11 mouse cellular contexts compared by ENCODE assay signal in the genomic region with DNA sequence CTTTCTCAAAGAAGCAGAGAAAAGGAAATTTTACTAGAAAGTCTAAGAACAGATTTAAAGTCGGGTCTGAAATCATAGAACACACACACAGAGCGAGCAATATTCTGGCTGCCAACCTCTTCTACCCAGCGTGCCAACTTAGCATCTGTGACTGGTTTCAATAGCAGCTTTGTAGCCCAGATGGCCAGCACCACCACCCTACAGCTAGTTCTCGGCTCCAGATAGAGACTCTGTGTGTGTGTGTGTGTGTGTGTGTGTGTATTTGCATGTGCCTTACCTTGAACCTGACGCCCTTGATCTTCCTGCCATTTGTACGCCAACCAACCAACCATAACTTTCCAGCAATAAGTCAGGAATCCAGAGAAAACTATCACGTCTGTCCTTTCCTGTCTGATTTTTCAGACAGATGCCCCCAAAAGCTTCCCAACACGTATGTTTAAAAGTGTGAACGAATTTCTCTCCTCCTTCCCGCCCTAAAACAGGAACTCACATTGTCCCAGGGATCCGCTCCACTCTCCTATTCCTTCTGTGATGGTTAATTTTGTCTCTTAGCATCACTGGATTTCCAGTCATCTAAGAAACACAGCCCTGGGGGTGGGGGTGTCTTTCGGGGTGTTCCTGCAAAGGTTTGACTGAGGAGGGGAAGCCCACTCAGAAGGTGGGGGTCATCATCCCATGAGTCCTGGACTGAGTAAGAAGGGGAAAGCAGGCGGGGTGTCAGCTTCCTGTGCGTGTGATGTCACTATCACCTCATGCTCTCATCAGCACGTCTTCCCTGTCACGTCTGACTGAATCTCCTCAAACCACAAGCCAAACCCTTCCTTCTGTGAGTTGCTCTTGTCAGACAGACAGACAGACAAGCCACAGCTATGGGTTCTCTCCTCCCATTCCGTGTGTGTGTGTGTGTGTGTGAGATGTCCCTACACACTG. TPM values are rescaled to one million over a fixed set of nuclear protein-coding genes. Genes with fewer than 3 reads are reported as not detected.
DNase-seq lines count a peak whose midpoint lies in the region; ATAC-seq lines count a peak whose summit lies in the region.
"Had no signal": no experiment of that assay in that cellular context is flagged by ENCODE, and none has a peak within 500 bp of the region (broad histone marks: within the 10 kb centered on the region; RNA-seq: fewer than 3 reads in every experiment).

No protein-coding gene starts in this region.

- ATAC-seq in forebrain, embryonic 13.5 days: peak; percentile 46; the same call in 1 of the 2 replicates

- H3K36me3 ChIP-seq in forebrain, embryonic 13.5 days (ENCODE audit: poor library complexity, severe bottlenecking): no peaks in the 10 kb centered on the region
- no peaks in the 10 kb centered on the region for H3K36me3 ChIP-seq in forebrain, embryonic 10.5 days (replicated peaks)
- H3K36me3 ChIP-seq: embryonic facial prominence, embryonic 13.5 days; heart, embryonic 15.5 days had no signal

- no peak for DNase-seq in forebrain, embryonic 10.5 days (ENCODE audit: extremely low spot score, low spot score)
- peak; percentile 84 for DNase-seq in cerebellum, adult 8-10 months
- DNase-seq in layer of hippocampus, adult 11-12 months (ENCODE audit: low spot score): peak; percentile 91
- DNase-seq in natural killer cell, adult 2 months (ENCODE audit: low spot score in 2 of 2): peak; percentile 19 to 67
- DNase-seq in kidney, adult 11 months: no peak
- no peak for DNase-seq in thymus, postnatal 10 days (ENCODE audit: low spot score in 2 of 2)
- no peak for DNase-seq in kidney, postnatal 14 days

- peaks cover 69% of the 10 kb centered on the region for H3K4me1 ChIP-seq in forebrain, embryonic 13.5 days
- H3K4me1 ChIP-seq in forebrain, embryonic 10.5 days: peaks cover 35% of the 10 kb centered on the region

- WGBS in forebrain, embryonic 13.5 days: 81% methylated on average over 17 of the region's 17 CpGs
- whole genome bisulfite sequencing in forebrain, embryonic 10.5 days: 94% methylated on average over 17 of the region's 17 CpGs

- no peak overlapping the region for H3K9ac ChIP-seq in forebrain, embryonic 13.5 days
- H3K9ac ChIP-seq: embryonic facial prominence, embryonic 13.5 days; heart, embryonic 15.5 days had no signal

- peak overlapping the region; percentile 10; the same call in 1 of the 2 replicates for H3K4me3 ChIP-seq in forebrain, embryonic 13.5 days
- H3K4me3 ChIP-seq in forebrain, embryonic 10.5 days: no peak overlapping the region
- H3K4me3 ChIP-seq: embryonic facial prominence, embryonic 13.5 days; heart, embryonic 15.5 days had no signal

- H3K9me3 ChIP-seq in forebrain, embryonic 13.5 days (replicated peaks): no peaks in the 10 kb centered on the region
- H3K9me3 ChIP-seq in forebrain, embryonic 10.5 days: no peaks in the 10 kb centered on the region
- H3K9me3 ChIP-seq: embryonic facial prominence, embryonic 13.5 days; heart, embryonic 15.5 days had no signal

- H3K4me2 ChIP-seq in forebrain, embryonic 13.5 days: peak overlapping the region; percentile 81
- H3K4me2 ChIP-seq: embryonic facial prominence, embryonic 13.5 days; heart, embryonic 15.5 days had no signal

- peak overlapping the region; percentile 85 for H3K27ac ChIP-seq in forebrain, embryonic 13.5 days
- H3K27ac ChIP-seq in forebrain, embryonic 10.5 days: no peak overlapping the region
- H3K27ac ChIP-seq: embryonic facial prominence, embryonic 13.5 days; heart, embryonic 15.5 days; macrophage had no signal

- peaks cover 3% of the 10 kb centered on the region; the same call in 1 of the 2 replicates for H3K27me3 ChIP-seq in forebrain, embryonic 13.5 days
- peaks cover 13% of the 10 kb centered on the region for H3K27me3 ChIP-seq in forebrain, embryonic 10.5 days (ENCODE audit: poor library complexity, severe bottlenecking)

RNA-seq across cellular contexts. Expression of gene E330009J07Rik, which starts 3.3 kb away (rescaled TPM):
- 32.1 and 39.5 TPM in 2 replicates for polyA plus RNA-seq in forebrain, embryonic 13.5 days (2015; fragmentation: Nextera tagmentation; extraction: Ambion mirVana)
- polyA plus RNA-seq in forebrain, embryonic 10.5 days (2016; fragmentation: Nextera tagmentation; extraction: Ambion mirVana): 13.9 and 16.2 TPM in 2 replicates

RNA-seq across cellular contexts. Expression of gene Wee2, which starts 6.3 kb away (rescaled TPM):
- 0.08 and 0.10 TPM in 2 replicates for polyA plus RNA-seq in forebrain, embryonic 13.5 days (2015; fragmentation: Nextera tagmentation; extraction: Ambion mirVana)
- polyA plus RNA-seq in forebrain, embryonic 10.5 days (2016; fragmentation: Nextera tagmentation; extraction: Ambion mirVana): 0.05 and 0.06 TPM in 2 replicates
- polyA plus RNA-seq: embryonic facial prominence, embryonic 13.5 days; heart, embryonic 15.5 days; macrophage had no signal

RNA-seq across cellular contexts. Expression of gene Ssbp1, which starts 38.5 kb away (rescaled TPM):
- 184 and 193 TPM in 2 replicates for polyA plus RNA-seq in forebrain, embryonic 13.5 days (2015; fragmentation: Nextera tagmentation; extraction: Ambion mirVana)
- 237 and 245 TPM in 2 replicates for polyA plus RNA-seq in forebrain, embryonic 10.5 days (2016; fragmentation: Nextera tagmentation; extraction: Ambion mirVana)

RNA-seq across cellular contexts. Expression of gene Tas2r137, which starts 58.4 kb away (rescaled TPM):
- polyA plus RNA-seq in forebrain, embryonic 13.5 days (2015; fragmentation: Nextera tagmentation; extraction: Ambion mirVana): 0.21 TPM in 1 of 2 replicates, not detected in the other
- polyA plus RNA-seq in forebrain, embryonic 10.5 days (2016; fragmentation: Nextera tagmentation; extraction: Ambion mirVana): not detected in 2 replicates
- polyA plus RNA-seq: embryonic facial prominence, embryonic 13.5 days; heart, embryonic 15.5 days; macrophage had no signal

Comparison
In these comparisons a context has a peak if more than half of its experiments do, and no peak if none do; other contexts are left out.
1. DNase-seq: peak in cerebellum, adult 8-10 months (single experiment), layer of hippocampus, adult 11-12 months (single experiment) and natural killer cell, adult 2 months (2 of 2); none in forebrain, embryonic 10.5 days (single experiment), kidney, adult 11 months (single experiment), thymus, postnatal 10 days (0 of 2) and kidney, postnatal 14 days (single experiment).